Mouse (Mus musculus): ENCODE data around the gene Vmn2r2.

Gene Vmn2r2

GRCm38 (mm10) chr3:64141878-64142508 is at the start of gene Vmn2r2:
Vmn2r2 (minus strand) TSS chr3:64141928.
- DNase-seq, result no peak

GRCm38 (mm10) chr3:64113352-64114046 is 28.2 kb downstream of the Vmn2r2 start:
- DNase-seq, result no peak

GRCm38 (mm10) chr3:64112707-64113106 is 29.0 kb downstream of the Vmn2r2 start:
- DNase-seq, result no peak

- no peak for DNase-seq
Measured at GRCm38 (mm10) chr3:64081247-64081646, 60.5 kb downstream of the Vmn2r2 start, which contains the start of gene Vmn2r1. Vmn2r1 (plus strand) TSS chr3:64081547.
